Mouse (Mus musculus): ENCODE results near the gene Fam169a. TPM values are rescaled to one million over a fixed set of nuclear protein-coding genes. Genes with fewer than 3 reads are reported as not detected.

The Fam169a gene
- polyA plus RNA-seq (2015; fragmentation: Nextera tagmentation; extraction: Ambion mirVana) = 18.6 and 18.8 TPM in 2 replicates

DNA sequence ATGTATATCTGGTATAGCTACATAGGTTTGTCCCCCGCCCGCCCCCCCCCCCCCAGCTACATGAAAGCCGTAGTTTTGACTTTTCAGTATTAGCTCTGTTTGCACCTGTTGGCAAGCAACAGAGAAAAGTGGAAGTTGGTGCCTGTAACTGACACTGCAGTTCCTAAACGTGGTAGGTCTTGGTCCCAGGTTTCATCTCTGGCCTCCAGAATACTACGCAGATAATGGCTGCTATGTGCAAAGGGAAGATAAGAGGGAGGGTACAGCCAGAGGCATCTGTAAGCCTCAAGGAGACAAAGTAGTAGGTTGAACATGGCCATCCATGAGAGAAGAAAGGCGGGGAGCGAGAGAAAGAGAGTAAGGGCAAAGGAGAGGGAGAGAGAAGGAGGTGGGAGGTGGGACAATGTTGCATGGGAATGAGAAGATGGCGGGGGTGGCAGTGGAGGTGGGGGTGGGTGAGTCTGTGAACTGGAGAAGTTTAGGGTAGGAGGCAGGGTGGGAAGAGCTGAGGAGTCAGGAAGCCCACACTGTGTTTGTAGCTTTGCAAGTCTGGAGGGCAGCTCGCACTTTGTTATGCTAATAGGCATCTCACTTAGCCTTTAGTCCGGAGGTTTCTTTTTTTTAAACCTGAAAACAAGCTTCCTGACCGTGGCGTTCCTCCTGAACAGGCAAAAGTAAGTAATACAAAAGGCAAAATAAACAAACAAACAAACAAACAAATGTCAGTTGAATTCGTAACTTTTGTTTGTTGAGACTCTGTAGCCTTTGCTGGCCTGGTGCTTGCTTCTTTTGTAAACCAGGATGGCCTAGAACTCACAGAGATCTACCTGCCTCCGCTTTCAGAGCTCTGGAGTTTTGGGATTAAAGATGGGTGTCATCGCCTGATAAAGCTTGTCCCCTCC lies at the start of gene Fam169a:
Gene Fam169a (plus strand): TSS at position 638 of the 902 bp plus-strand sequence.
- H3K27ac ChIP-seq = no peak within 1 kb of the TSS
- no peaks in the 10 kb centered on the region for H3K9me3 ChIP-seq
- no peak for ATAC-seq
- H3K9ac ChIP-seq (replicated peaks) = no peak within 1 kb of the TSS
- H3K4me2 ChIP-seq (replicated peaks) = no peak within 1 kb of the TSS
- H3K36me3 ChIP-seq = no peaks in the 10 kb centered on the region
- H3K27me3 ChIP-seq = peaks cover 33% of the 10 kb centered on the region
- 0 out of 2 replicates have a peak, but pooled peaks cover 7% of the 10 kb centered on the region for H3K4me1 ChIP-seq (replicated peaks)
- H3K4me3 ChIP-seq (replicated peaks) = no peak within 1 kb of the TSS
- WGBS = 28% methylated on average over 15 of the region's 15 CpGs

DNA sequence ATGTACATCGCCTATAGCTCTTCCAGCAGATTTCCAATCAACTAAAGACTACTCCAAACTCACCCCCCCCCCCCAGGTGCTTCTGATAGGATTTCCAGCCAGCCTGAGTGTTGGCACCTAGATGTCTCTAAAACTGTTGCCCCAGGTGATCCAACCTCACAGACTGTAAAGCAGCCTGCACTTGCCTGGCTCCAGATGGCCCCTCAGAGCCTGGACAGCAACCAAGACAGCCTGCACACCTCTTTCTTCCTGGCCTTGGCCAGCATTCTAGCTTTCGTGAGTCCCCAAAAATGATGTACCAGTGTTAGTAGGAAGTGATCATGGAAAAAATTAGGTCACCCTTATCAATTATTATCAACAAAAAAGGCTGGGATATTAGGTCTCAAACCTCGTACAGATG lies 49.4 kb upstream of the Fam169a start:
- 92% methylated on average over 3 of the region's 3 CpGs for WGBS
- no peaks in the 10 kb centered on the region for H3K9me3 ChIP-seq
- ATAC-seq = no peak
- no peaks in the 10 kb centered on the region for H3K36me3 ChIP-seq
- H3K27ac ChIP-seq = no peak overlapping the region
- H3K9ac ChIP-seq (replicated peaks) = no peak overlapping the region
- no peaks in the 10 kb centered on the region for H3K4me1 ChIP-seq (replicated peaks)
- no peak overlapping the region for H3K4me2 ChIP-seq (replicated peaks)
- no peaks in the 10 kb centered on the region for H3K27me3 ChIP-seq
- H3K4me3 ChIP-seq (replicated peaks) = no peak overlapping the region

- H3K4me1 ChIP-seq (replicated peaks) = no peaks in the 10 kb centered on the region
- no peaks in the 10 kb centered on the region for H3K36me3 ChIP-seq
- WGBS = 67% methylated on average over 5 of the region's 5 CpGs
Observed at GRCm38 (mm10) chr13:97020122-97020521, 47.0 kb upstream of the Fam169a start.

DNA sequence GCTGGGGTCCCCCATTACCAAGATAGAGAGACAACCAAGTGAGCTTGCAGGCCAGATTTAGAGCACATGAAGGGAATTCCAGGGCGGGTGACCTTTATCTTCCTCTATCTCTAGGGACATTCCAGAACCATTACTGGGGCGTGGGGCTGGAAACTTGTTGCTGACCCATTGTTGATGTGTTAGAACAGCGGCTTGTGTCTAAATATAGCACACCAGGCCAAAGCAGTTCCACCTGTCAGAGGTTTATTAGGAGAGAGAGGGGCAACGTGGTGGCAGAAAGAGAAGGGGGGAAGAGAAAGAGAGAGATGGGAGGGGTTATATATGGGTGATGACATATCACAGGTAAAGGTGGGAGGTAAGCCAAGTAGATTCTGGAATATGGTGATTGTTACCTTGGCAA lies 45.2 kb upstream of the Fam169a start:
- Histone ChIP-seq H3K9me3 (no peaks in the 10 kb centered on the region), H3K9ac (replicated peaks) (no peak overlapping the region), H3K4me1 (replicated peaks) (no peaks in the 10 kb centered on the region), H3K4me2 (replicated peaks) (no peak overlapping the region), H3K27me3 (no peaks in the 10 kb centered on the region), H3K27ac (no peak overlapping the region), H3K4me3 (replicated peaks) (no peak overlapping the region), H3K36me3 (no peaks in the 10 kb centered on the region)
- ATAC-seq = no peak
- WGBS = 79% methylated on average over 4 of the region's 4 CpGs

More at GRCm38 (mm10) chr13:97020122-97020521, 47.0 kb upstream of the Fam169a start:
- Histone ChIP-seq H3K27ac (no peak overlapping the region), H3K9me3 (no peaks in the 10 kb centered on the region), H3K27me3 (no peaks in the 10 kb centered on the region), H3K9ac (replicated peaks) (no peak overlapping the region), H3K4me3 (replicated peaks) (no peak overlapping the region), H3K4me2 (replicated peaks) (no peak overlapping the region)
- ATAC-seq = no peak

GRCm38 (mm10) chr13:97030075-97030474 lies 37.0 kb upstream of the Fam169a start:
- H3K27ac ChIP-seq = no peak overlapping the region
- no peak overlapping the region for H3K4me3 ChIP-seq (replicated peaks)
- no peak overlapping the region for H3K9ac ChIP-seq (replicated peaks)
- H3K4me2 ChIP-seq (replicated peaks) = no peak overlapping the region
- H3K4me1 ChIP-seq (replicated peaks) = no peaks in the 10 kb centered on the region
- 89% methylated on average over 13 of the region's 13 CpGs for WGBS
- no peaks in the 10 kb centered on the region for H3K36me3 ChIP-seq
- no peak for ATAC-seq
- no peaks in the 10 kb centered on the region for H3K9me3 ChIP-seq
- no peaks in the 10 kb centered on the region for H3K27me3 ChIP-seq

DNA sequence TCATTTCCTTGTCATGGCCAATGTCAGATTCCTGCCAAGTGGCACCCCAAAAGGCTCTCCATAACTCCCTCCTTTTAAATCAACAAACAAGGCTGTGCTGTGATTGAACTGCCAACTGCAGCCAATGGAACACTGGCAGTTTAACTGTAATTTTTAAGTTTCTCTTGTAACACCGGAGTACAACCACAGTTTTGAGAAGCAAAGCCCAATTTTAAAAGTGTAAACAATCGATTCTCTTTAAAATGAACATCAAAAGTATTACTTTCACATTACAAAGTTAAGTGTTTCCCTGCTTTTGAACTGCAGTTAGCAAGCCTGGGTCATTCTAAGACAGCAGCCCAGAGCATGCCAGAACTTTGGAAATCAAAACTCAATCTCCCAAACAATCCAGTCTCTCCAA lies 32.8 kb upstream of the Fam169a start, which contains the start of gene 1700029F12Rik:
Gene 1700029F12Rik (minus strand): TSS at position 101 of the 400 bp plus-strand sequence.
- Histone ChIP-seq H3K9me3 (no peaks in the 10 kb centered on the region), H3K9ac (replicated peaks) (no peak within 1 kb of the TSS), H3K4me3 (replicated peaks) (no peak within 1 kb of the TSS), H3K4me1 (replicated peaks) (no peaks in the 10 kb centered on the region), H3K4me2 (replicated peaks) (no peak within 1 kb of the TSS), H3K36me3 (no peaks in the 10 kb centered on the region), H3K27ac (no peak within 1 kb of the TSS), H3K27me3 (no peaks in the 10 kb centered on the region)
- 88% methylated on average over 2 of the region's 2 CpGs for WGBS
- no peak for ATAC-seq

GRCm38 (mm10) chr13:97051158-97051557 lies 15.9 kb upstream of the Fam169a start:
- Histone ChIP-seq H3K9ac (replicated peaks) (no peak overlapping the region), H3K36me3 (no peaks in the 10 kb centered on the region), H3K4me1 (replicated peaks) (no peaks in the 10 kb centered on the region), H3K27me3 (no peaks in the 10 kb centered on the region), H3K4me3 (replicated peaks) (no peak overlapping the region), H3K27ac (no peak overlapping the region), H3K4me2 (replicated peaks) (no peak overlapping the region), H3K9me3 (no peaks in the 10 kb centered on the region)
- WGBS = 80% methylated on average over 6 of the region's 6 CpGs
- no peak for ATAC-seq

DNA sequence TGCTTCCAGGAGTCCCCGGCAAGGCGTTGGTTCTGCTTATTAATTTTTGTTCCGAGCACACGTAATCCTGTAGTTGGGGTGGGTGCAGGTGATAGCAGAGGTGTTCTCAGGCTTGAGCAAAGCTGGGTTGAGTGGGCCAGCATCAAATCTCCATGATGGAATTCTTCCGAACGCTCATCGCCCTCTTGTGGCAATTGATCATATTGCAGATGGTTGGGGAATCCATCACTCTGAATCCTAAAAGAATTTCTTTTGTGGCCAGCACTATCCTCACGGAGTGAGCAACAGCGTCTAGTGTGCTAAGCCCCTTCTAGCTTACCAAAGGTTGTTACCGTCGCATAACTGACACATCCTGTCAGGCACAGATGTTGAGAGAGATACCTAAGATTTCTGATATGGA lies 14.4 kb upstream of the Fam169a start:
- Histone ChIP-seq H3K27me3 (no peaks in the 10 kb centered on the region), H3K4me2 (replicated peaks) (no peak overlapping the region), H3K9me3 (no peaks in the 10 kb centered on the region), H3K27ac (no peak overlapping the region), H3K4me3 (replicated peaks) (no peak overlapping the region), H3K9ac (replicated peaks) (no peak overlapping the region), H3K4me1 (replicated peaks) (no peaks in the 10 kb centered on the region), H3K36me3 (no peaks in the 10 kb centered on the region)
- WGBS = 15% methylated on average over 11 of the region's 11 CpGs
- ATAC-seq = peak; percentile 63; the same call in 1 of the 2 replicates

DNA sequence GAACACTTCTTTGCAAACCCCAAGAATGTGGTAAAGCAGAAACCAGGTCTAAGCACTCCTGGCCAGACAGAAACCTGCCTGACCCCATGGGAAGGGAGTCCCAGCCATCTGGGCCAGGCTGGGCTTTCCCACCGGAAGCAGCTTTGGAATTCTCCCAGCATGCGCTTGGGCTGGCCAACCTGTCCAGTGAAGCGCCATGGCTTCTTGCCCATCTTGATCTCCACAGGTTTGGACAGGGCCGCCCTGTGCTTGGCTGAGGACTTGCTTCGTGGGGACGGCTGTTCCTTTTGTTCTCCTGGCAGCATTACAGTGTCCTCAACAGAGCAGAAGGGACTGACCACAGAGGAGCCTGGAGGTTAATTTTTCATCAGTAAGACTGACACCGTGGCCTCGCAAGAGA lies 13.2 kb upstream of the Fam169a start:
- 85% methylated on average over 8 of the region's 8 CpGs for WGBS

GRCm38 (mm10) chr13:97057817-97058216 lies 9.3 kb upstream of the Fam169a start:
- H3K4me2 ChIP-seq (replicated peaks) = no peak overlapping the region
- no peak overlapping the region for H3K27ac ChIP-seq
- H3K4me1 ChIP-seq (replicated peaks) = no peaks in the 10 kb centered on the region
- no peaks in the 10 kb centered on the region for H3K9me3 ChIP-seq
- no peak overlapping the region for H3K9ac ChIP-seq (replicated peaks)
- H3K36me3 ChIP-seq = no peaks in the 10 kb centered on the region
- no peaks in the 10 kb centered on the region for H3K27me3 ChIP-seq
- 63% methylated on average over 4 of the region's 4 CpGs for WGBS
- H3K4me3 ChIP-seq (replicated peaks) = no peak overlapping the region
- no peak for ATAC-seq

More for the DNA sequence above, 13.2 kb upstream of the Fam169a start:
- H3K4me3 ChIP-seq (replicated peaks) = no peak overlapping the region
- H3K4me1 ChIP-seq (replicated peaks) = no peaks in the 10 kb centered on the region
- H3K27ac ChIP-seq = no peak overlapping the region
- no peak overlapping the region for H3K4me2 ChIP-seq (replicated peaks)
- no peaks in the 10 kb centered on the region for H3K36me3 ChIP-seq
- ATAC-seq = no peak
- no peaks in the 10 kb centered on the region for H3K9me3 ChIP-seq
- no peaks in the 10 kb centered on the region for H3K27me3 ChIP-seq
- no peak overlapping the region for H3K9ac ChIP-seq (replicated peaks)

- WGBS = 93% methylated on average over 6 of the region's 6 CpGs
- no peak overlapping the region for H3K27ac ChIP-seq
- no peak overlapping the region for H3K4me2 ChIP-seq (replicated peaks)
- H3K4me1 ChIP-seq (replicated peaks) = no peaks in the 10 kb centered on the region
- no peak overlapping the region for H3K9ac ChIP-seq (replicated peaks)
- H3K9me3 ChIP-seq = no peaks in the 10 kb centered on the region
- no peak for ATAC-seq
- no peaks in the 10 kb centered on the region for H3K36me3 ChIP-seq
- no peak overlapping the region for H3K4me3 ChIP-seq (replicated peaks)
- H3K27me3 ChIP-seq = no peaks in the 10 kb centered on the region; the same call in 1 of the 2 replicates
Observed at GRCm38 (mm10) chr13:97059746-97060145, 7.3 kb upstream of the Fam169a start.

- H3K9ac ChIP-seq (replicated peaks) = no peak overlapping the region
- WGBS = 46% methylated on average over 3 of the region's 8 CpGs
Observed at GRCm38 (mm10) chr13:97060331-97060730, 6.8 kb upstream of the Fam169a start.

More at GRCm38 (mm10) chr13:97060331-97060730, 6.8 kb upstream of the Fam169a start:
- Histone ChIP-seq H3K4me3 (replicated peaks) (no peak overlapping the region), H3K9me3 (no peaks in the 10 kb centered on the region), H3K27ac (no peak overlapping the region), H3K36me3 (no peaks in the 10 kb centered on the region), H3K4me1 (replicated peaks) (no peaks in the 10 kb centered on the region), H3K27me3 (no peaks in the 10 kb centered on the region; the same call in 1 of the 2 replicates), H3K4me2 (replicated peaks) (no peak overlapping the region)
- ATAC-seq = no peak

Measured in midbrain, embryonic 13.5 days (tissue).